Mouse (Mus musculus) hindbrain, embryonic 10.5 days (tissue): Measurements from ENCODE around the gene Gm49373. TPM values are rescaled to one million over a fixed set of nuclear protein-coding genes. Genes with fewer than 3 reads are reported as not detected.
"Not testable (repeated sequence)": the region's sequence is repeated elsewhere in the genome, so short reads cannot be mapped to it uniquely, and the experiment has no call there.

Experiments used
- DNase-seq: peaks from one replicate; pipeline ENCODE4 v3.0.0-alpha.2; 2017; ENCODE audit warnings: low spot score
- H3K27ac ChIP-seq: fragments of 300-500 bp; sonication (generic); 2 replicates; pipeline ENCODE4 v1.5.1; 2016; ENCODE audit warnings: mild to moderate bottlenecking, moderate library complexity
- H3K27me3 ChIP-seq: fragments of 300-500 bp; sonication (generic); 2 replicates; pipeline ENCODE4 v1.6.1; 2016; ENCODE audit warnings: mild to moderate bottlenecking; ENCODE audit not compliant: poor library complexity, insufficient read depth, severe bottlenecking
- H3K36me3 ChIP-seq: fragments of 300-500 bp; sonication (generic); 2 replicates; pipeline ENCODE4 v1.6.1; 2016; ENCODE audit warnings: mild to moderate bottlenecking, moderate library complexity
- H3K4me1 ChIP-seq: fragments of 300-500 bp; sonication (generic); replicated peaks from 2 replicates; pipeline ENCODE4 v1.6.1; 2016; ENCODE audit warnings: mild to moderate bottlenecking
- H3K4me3 ChIP-seq: fragments of 300-500 bp; sonication (generic); 2 replicates; pipeline ENCODE4 v1.5.1; 2016; ENCODE audit warnings: mild to moderate bottlenecking, moderate library complexity
- H3K9me3 ChIP-seq: fragments of 300-500 bp; sonication (generic); 2 replicates; pipeline ENCODE4 v1.6.1; 2016; ENCODE audit warnings: mild to moderate bottlenecking, moderate library complexity
- WGBS: fragments of 180-500 bp; shearing (Covaris S2); methylation state at CpG from one replicate; pipeline ENCODE4 v1.1.7; 2016; 5-methylcytosine and 5-hydroxymethylcytosine counted together
- polyA plus RNA-seq: library from polyadenylated mRNA; unstranded; fragments of >200 nt; fragmentation: Nextera tagmentation; extraction: Ambion mirVana; gene quantifications from 2 replicates; pipeline ENCODE4 v1.2.1, GENCODE M21; 2016

Gene Gm49373
- polyA plus RNA-seq, 1 experiment from 2014 or later = 1.0 TPM

DNA sequence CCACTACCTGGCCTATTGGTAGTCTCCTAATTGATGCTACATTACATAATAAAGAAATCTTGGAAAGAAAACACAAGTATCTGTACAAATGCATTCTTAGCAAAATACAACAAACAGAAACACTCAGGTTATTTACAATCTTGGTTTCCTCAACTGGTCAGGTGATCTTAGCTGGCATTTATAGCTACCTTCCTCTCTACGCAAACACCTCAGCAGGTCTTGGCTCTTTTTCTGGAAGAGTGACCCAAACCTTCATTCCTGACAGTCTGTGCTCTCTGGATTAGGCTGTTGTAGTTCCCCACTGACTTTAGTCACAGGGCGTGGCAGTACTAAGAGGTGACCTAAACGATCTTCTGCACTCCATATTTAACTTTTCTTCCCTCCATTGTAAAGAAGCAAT is 27.7 kb downstream of the Gm49373 start:
- Histone ChIP-seq H3K27me3 (peaks cover 16% of the 10 kb centered on the region), H3K4me3 (no peak overlapping the region), H3K36me3 (no peaks in the 10 kb centered on the region), H3K4me1 (peaks cover 6% of the 10 kb centered on the region), H3K9me3 (no peaks in the 10 kb centered on the region), H3K27ac (no peak overlapping the region)
- WGBS = 81% methylated on average over 3 of the region's 3 CpGs
- DNase-seq = no peak

GRCm38 (mm10) chr9:21044785-21045184 is 28.1 kb downstream of the Gm49373 start:
- 70% methylated on average over 1 of the region's 1 CpGs for WGBS
- not testable (repeated sequence) for H3K27ac ChIP-seq, H3K4me1 ChIP-seq, DNase-seq, H3K9me3 ChIP-seq, H3K36me3 ChIP-seq, H3K4me3 ChIP-seq
- peaks cover 20% of the 10 kb centered on the region for H3K27me3 ChIP-seq

DNA sequence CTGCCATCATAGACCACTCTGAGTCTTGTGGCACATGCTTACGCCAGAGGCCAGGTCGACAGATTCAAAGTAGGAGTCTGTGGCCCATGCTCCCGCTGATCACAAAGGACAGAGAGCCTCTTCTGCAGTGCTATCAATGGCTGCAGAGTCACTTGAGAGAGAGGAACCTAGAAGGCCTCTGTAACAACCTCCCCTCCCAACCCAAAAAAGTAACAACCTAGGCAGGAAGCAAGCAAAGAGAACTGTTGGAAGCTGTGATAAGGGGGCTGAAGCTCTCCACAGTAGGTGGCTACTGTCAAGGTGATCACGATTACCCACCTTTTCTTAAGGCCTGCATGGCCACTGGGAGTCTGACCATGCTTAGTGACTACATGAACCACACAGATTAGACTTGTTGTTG is 29.3 kb downstream of the Gm49373 start:
- Histone ChIP-seq H3K36me3 (no peaks in the 10 kb centered on the region), H3K9me3 (peaks cover 3% of the 10 kb centered on the region; the same call in 1 of the 2 replicates), H3K27ac (no peak overlapping the region), H3K4me1 (peaks cover 8% of the 10 kb centered on the region), H3K4me3 (no peak overlapping the region), H3K27me3 (peaks cover 32% of the 10 kb centered on the region)
- no peak for DNase-seq
- WGBS = 91% methylated on average over 4 of the region's 4 CpGs

- no peak for DNase-seq
- H3K9me3 ChIP-seq = peaks cover 3% of the 10 kb centered on the region; the same call in 1 of the 2 replicates
- no peaks in the 10 kb centered on the region for H3K36me3 ChIP-seq
- peaks cover 55% of the 10 kb centered on the region for H3K27me3 ChIP-seq
- WGBS = 51% methylated on average over 4 of the region's 4 CpGs
- H3K4me1 ChIP-seq = peaks cover 29% of the 10 kb centered on the region
- no peak overlapping the region for H3K27ac ChIP-seq
- no peak overlapping the region for H3K4me3 ChIP-seq
Observed at GRCm38 (mm10) chr9:21041308-21041707, 31.6 kb downstream of the Gm49373 start.

- Histone ChIP-seq H3K27ac (no peak overlapping the region), H3K27me3 (peaks cover 70% of the 10 kb centered on the region), H3K36me3 (no peaks in the 10 kb centered on the region), H3K9me3 (peaks cover 3% of the 10 kb centered on the region; the same call in 1 of the 2 replicates), H3K4me1 (peaks cover 43% of the 10 kb centered on the region), H3K4me3 (no peak overlapping the region)
- WGBS = 72% methylated on average over 3 of the region's 3 CpGs
- DNase-seq = no peak
Observed at GRCm38 (mm10) chr9:21039779-21040178, 33.1 kb downstream of the Gm49373 start.

GRCm38 (mm10) chr9:21037481-21037891 is 35.4 kb downstream of the Gm49373 start:
- Histone ChIP-seq H3K27ac (peak overlapping the region; percentile 71), H3K9me3 (peaks cover 3% of the 10 kb centered on the region; the same call in 1 of the 2 replicates), H3K4me3 (peak overlapping the region; percentile 50), H3K36me3 (no peaks in the 10 kb centered on the region), H3K4me1 (peaks cover 60% of the 10 kb centered on the region), H3K27me3 (peaks cover 93% of the 10 kb centered on the region)
- DNase-seq = peak; percentile 50
- 1% methylated on average over 31 of the region's 31 CpGs for WGBS

DNA sequence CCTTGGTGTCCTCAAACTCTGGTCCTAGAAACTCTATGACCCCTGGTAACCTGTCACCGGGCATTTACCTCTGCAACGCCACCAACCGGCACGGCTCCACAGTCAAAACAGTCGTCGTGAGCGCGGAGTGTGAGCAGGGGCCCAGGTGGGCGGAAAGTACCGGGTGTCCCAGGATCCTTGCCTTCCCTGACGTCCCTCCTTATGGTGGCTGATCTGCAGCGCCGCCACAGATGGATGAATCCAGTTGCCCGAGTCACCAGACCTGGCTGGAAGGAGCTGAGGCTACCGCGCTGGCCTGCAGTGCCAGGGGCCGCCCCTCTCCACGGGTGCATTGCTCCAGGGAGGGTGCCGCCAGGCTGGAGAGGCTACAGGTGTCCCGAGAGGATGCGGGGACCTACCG is 36.2 kb downstream of the Gm49373 start:
- peak; percentile 16 for DNase-seq
- peaks cover 68% of the 10 kb centered on the region for H3K4me1 ChIP-seq
- H3K27ac ChIP-seq = no peak overlapping the region
- H3K4me3 ChIP-seq = peak overlapping the region; percentile 50
- peaks cover 3% of the 10 kb centered on the region; the same call in 1 of the 2 replicates for H3K9me3 ChIP-seq
- H3K27me3 ChIP-seq = peaks cover 100% of the 10 kb centered on the region
- WGBS = 3% methylated on average over 22 of the region's 22 CpGs
- no peaks in the 10 kb centered on the region for H3K36me3 ChIP-seq

DNA sequence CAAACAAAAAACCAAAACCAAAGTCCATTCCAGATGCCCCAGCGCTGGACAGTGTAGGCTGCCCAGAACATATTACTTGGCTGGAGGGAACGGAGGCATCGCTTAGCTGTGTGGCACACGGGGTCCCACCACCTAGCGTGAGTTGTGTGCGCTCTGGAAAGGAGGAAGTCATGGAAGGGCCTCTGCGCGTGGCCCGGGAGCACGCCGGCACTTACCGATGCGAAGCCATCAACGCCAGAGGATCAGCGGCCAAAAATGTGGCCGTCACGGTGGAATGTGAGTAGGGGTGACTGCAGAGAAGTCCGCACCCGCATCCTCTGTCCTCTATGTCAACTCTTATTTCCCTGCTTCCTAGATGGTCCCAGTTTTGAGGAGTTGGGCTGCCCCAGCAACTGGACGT is 36.7 kb downstream of the Gm49373 start:
- no peak overlapping the region for H3K27ac ChIP-seq
- peaks cover 3% of the 10 kb centered on the region; the same call in 1 of the 2 replicates for H3K9me3 ChIP-seq
- peak overlapping the region; percentile 50; the same call in 1 of the 2 replicates for H3K4me3 ChIP-seq
- H3K27me3 ChIP-seq = peaks cover 100% of the 10 kb centered on the region
- DNase-seq = peak; percentile 23
- no peaks in the 10 kb centered on the region for H3K36me3 ChIP-seq
- peaks cover 71% of the 10 kb centered on the region for H3K4me1 ChIP-seq
- 8% methylated on average over 20 of the region's 20 CpGs for WGBS

GRCm38 (mm10) chr9:21035586-21035985 is 37.3 kb downstream of the Gm49373 start:
- peaks cover 73% of the 10 kb centered on the region for H3K4me1 ChIP-seq

DNA sequence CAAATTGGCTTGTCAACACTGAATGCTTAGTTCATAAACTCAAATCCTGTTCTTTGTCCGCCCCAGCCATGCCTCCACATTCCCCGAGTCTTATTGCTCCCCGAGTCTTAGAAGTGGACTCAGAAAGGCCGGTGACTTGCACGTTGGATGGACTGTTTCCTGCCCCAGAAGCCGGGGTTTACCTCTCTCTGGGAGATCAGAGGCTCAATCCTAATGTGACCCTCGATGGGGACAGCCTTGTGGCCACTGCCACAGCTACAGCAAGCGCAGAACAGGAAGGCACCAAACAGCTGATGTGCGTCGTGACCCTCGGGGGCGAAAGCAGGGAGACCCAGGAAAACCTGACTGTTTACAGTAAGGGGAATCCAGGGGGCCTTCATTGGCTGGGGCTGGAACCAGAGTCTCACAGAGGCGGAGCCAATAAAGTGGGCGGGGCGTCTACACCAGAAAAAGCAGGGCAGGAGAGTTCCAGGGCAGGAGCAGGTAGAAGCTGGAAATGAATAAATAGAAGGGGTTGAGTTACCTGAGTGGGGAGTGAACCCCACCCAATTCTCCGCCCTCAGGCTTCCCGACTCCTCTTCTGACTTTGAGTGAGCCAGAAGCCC is 38.3 kb downstream of the Gm49373 start:
- no peak overlapping the region for H3K27ac ChIP-seq
- H3K9me3 ChIP-seq = peaks cover 3% of the 10 kb centered on the region; the same call in 1 of the 2 replicates
- H3K4me3 ChIP-seq = peak overlapping the region; percentile 28; the same call in 1 of the 2 replicates
- 2% methylated on average over 17 of the region's 17 CpGs for WGBS
- H3K36me3 ChIP-seq = no peaks in the 10 kb centered on the region
- H3K27me3 ChIP-seq = peaks cover 100% of the 10 kb centered on the region
- H3K4me1 ChIP-seq = peaks cover 83% of the 10 kb centered on the region
- DNase-seq = peak; percentile 34

More at GRCm38 (mm10) chr9:21035586-21035985, 37.3 kb downstream of the Gm49373 start:
- no peaks in the 10 kb centered on the region for H3K36me3 ChIP-seq
- peaks cover 3% of the 10 kb centered on the region; the same call in 1 of the 2 replicates for H3K9me3 ChIP-seq
- peak overlapping the region; percentile 28 for H3K4me3 ChIP-seq
- DNase-seq = no peak
- H3K27ac ChIP-seq = no peak overlapping the region
- H3K27me3 ChIP-seq = peaks cover 100% of the 10 kb centered on the region
- WGBS = 18% methylated on average over 9 of the region's 9 CpGs

- WGBS = 1% methylated on average over 34 of the region's 34 CpGs
- H3K9me3 ChIP-seq = no peaks in the 10 kb centered on the region
- H3K4me1 ChIP-seq = peaks cover 83% of the 10 kb centered on the region
Observed at GRCm38 (mm10) chr9:21033136-21033535, 39.8 kb downstream of the Gm49373 start.

GRCm38 (mm10) chr9:21032491-21032890 is 40.4 kb downstream of the Gm49373 start:
- no peak overlapping the region for H3K27ac ChIP-seq
- peaks cover 82% of the 10 kb centered on the region for H3K4me1 ChIP-seq
- H3K27me3 ChIP-seq = peaks cover 100% of the 10 kb centered on the region
- no peaks in the 10 kb centered on the region for H3K36me3 ChIP-seq
- peak overlapping the region; percentile 55 for H3K4me3 ChIP-seq
- DNase-seq = peak; percentile 12
- WGBS = 2% methylated on average over 7 of the region's 7 CpGs
- no peaks in the 10 kb centered on the region for H3K9me3 ChIP-seq

More at GRCm38 (mm10) chr9:21033136-21033535, 39.8 kb downstream of the Gm49373 start:
- H3K27ac ChIP-seq = no peak overlapping the region
- H3K27me3 ChIP-seq = peaks cover 100% of the 10 kb centered on the region
- no peaks in the 10 kb centered on the region for H3K36me3 ChIP-seq
- H3K4me3 ChIP-seq = peak overlapping the region; percentile 55
- DNase-seq = peak; percentile 77

GRCm38 (mm10) chr9:21031896-21032351 is 41.0 kb downstream of the Gm49373 start, which contains the start of gene Icam5:
Icam5 (plus strand) TSS chr9:21032073.
- WGBS = 2% methylated on average over 34 of the region's 35 CpGs
- H3K9me3 ChIP-seq = no peaks in the 10 kb centered on the region
- peak within 1 kb of the TSS; percentile 55 for H3K4me3 ChIP-seq
- no peak within 1 kb of the TSS for H3K27ac ChIP-seq
- no peaks in the 10 kb centered on the region for H3K36me3 ChIP-seq
- H3K4me1 ChIP-seq = peaks cover 77% of the 10 kb centered on the region
- H3K27me3 ChIP-seq = peaks cover 100% of the 10 kb centered on the region
- DNase-seq = no peak
